Mouse (Mus musculus): ENCODE data around the gene Arl4a. TPM values are rescaled to one million over a fixed set of nuclear protein-coding genes. Genes with fewer than 3 reads are reported as not detected.
A peak's percentile ranks its signal among the peaks of the same experiment; 100 is the strongest.

Gene Arl4a
- polyA plus RNA-seq, 2 experiments: 39.5 to 91.3 TPM

GRCm38 (mm10) chr12:40023014-40023642 is 14.7 kb downstream of the Arl4a start:
- no peaks in the 10 kb centered on the region for H3K9me3 ChIP-seq (ENCODE audit: control insufficient read depth, low read length)
- no peaks in the 10 kb centered on the region for H3K36me3 ChIP-seq (replicated peaks; ENCODE audit: control insufficient read depth, insufficient read depth, low read depth)
- peak; percentile 59 for TF ChIP-seq EP300 (IDR thresholded peaks at IDR 0.05; ENCODE audit: low read depth)
- TF ChIP-seq CTCF (IDR thresholded peaks at IDR 0.05; ENCODE audit: low read depth): no peak
- no peak overlapping the region for H3K4me2 ChIP-seq (ENCODE audit: low read depth)
- DNase-seq (ENCODE audit: low read depth in 3 of 3, low spot score in 3 of 3) (no peak), ATAC-seq (ENCODE audit: insufficient read depth) (no peak)
- WGBS (ENCODE audit: insufficient replicate concordance): 38% methylated on average over 3 of the region's 3 CpGs
- H3K4me1 ChIP-seq (replicated peaks; ENCODE audit: control insufficient read depth in 2 of 2, insufficient read depth in 2 of 2, low read length in 1 of 2): peaks cover 25 to 28% of the 10 kb centered on the region in 2 experiments
- H3K27ac ChIP-seq: no peak overlapping the region
- no peaks in the 10 kb centered on the region for H3K27me3 ChIP-seq (ENCODE audit: control insufficient read depth, insufficient read depth, low read length)
- no peak overlapping the region for H3K4me3 ChIP-seq (ENCODE audit: insufficient read depth in 1 of 2, low read depth in 2 of 2, low read length in 2 of 2)
- no peak overlapping the region for H3K9ac ChIP-seq (replicated peaks)

DNA sequence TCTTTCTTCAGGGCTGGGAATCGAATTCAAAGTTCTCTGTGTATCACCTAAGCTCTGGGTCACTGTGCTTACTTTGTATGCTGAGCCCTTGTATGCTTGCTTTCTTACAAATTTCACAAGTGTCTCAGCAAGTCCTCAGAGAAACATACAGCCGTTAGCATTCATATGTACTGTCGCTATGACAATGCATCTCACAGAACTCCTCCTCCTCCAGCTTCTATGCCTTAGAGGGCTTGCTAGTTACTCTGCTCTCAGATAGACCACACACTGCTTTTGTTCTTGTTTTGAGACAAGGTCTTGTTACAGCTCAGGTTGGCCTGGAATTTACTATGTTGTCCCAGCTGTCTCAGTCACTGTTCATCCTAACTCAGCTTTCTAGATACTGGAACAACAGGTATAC is 15.5 kb downstream of the Arl4a start:
- H3K9ac ChIP-seq (replicated peaks): no peak overlapping the region
- 57% methylated on average over 3 of the region's 3 CpGs for WGBS (ENCODE audit: insufficient replicate concordance)
- no peak overlapping the region for H3K27ac ChIP-seq
- ATAC-seq (ENCODE audit: insufficient read depth) (no peak), DNase-seq (ENCODE audit: low read depth in 3 of 3, low spot score in 3 of 3) (no peak)
- TF ChIP-seq EP300 (IDR thresholded peaks at IDR 0.05; ENCODE audit: low read depth): no peak
- TF ChIP-seq CTCF (IDR thresholded peaks at IDR 0.05; ENCODE audit: low read depth): no peak
- H3K9me3 ChIP-seq (ENCODE audit: control insufficient read depth, low read length): no peaks in the 10 kb centered on the region
- no peak overlapping the region for H3K4me2 ChIP-seq (ENCODE audit: low read depth)
- no peaks in the 10 kb centered on the region for H3K27me3 ChIP-seq (ENCODE audit: control insufficient read depth, insufficient read depth, low read length)
- H3K4me1 ChIP-seq (replicated peaks; ENCODE audit: control insufficient read depth in 2 of 2, insufficient read depth in 2 of 2, low read length in 1 of 2): peaks cover 21 to 24% of the 10 kb centered on the region in 2 experiments
- H3K4me3 ChIP-seq (ENCODE audit: insufficient read depth in 1 of 2, low read depth in 2 of 2, low read length in 2 of 2): no peak overlapping the region
- H3K36me3 ChIP-seq (replicated peaks; ENCODE audit: control insufficient read depth, insufficient read depth, low read depth): no peaks in the 10 kb centered on the region

DNA sequence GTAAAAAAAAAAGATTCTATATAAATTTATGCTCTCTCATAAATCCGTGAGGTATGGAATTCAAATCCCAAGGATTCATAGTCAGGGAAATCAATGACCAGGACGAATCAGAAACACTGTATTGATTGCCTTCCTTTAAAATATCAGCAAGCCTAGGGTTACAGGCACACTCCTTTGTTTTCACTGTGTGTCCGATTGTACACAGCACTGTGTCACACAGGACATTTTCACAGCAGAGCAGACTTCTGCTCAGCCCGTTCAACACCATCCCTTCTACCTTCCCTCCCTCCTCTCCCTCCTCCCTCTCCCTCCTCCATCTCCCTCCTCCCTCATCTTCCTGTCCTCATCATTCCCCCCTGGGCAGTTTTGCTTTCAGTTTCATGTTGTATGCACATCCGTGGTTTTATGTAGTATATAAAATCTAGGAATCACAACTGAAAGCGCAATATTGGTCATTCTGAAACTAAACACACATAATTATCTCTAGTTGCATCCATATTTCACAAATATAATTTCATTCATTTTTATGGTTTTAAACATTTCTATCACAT is 19.8 kb downstream of the Arl4a start:
- Histone ChIP-seq H3K4me2 (ENCODE audit: low read depth) (0 out of 2 replicates have a peak overlapping the region, but pooled peaks have one; percentile 8), H3K36me3 (replicated peaks; ENCODE audit: control insufficient read depth, insufficient read depth, low read depth) (no peaks in the 10 kb centered on the region), H3K9me3 (ENCODE audit: control insufficient read depth, low read length) (no peaks in the 10 kb centered on the region), H3K27ac (no peak overlapping the region), H3K4me1 (replicated peaks; ENCODE audit: control insufficient read depth in 2 of 2, insufficient read depth in 2 of 2, low read length in 1 of 2) (peaks cover 16 to 17% of the 10 kb centered on the region in 2 experiments), H3K4me3 (ENCODE audit: insufficient read depth in 1 of 2, low read depth in 2 of 2, low read length in 2 of 2) (no peak overlapping the region), H3K27me3 (ENCODE audit: control insufficient read depth, insufficient read depth, low read length) (no peaks in the 10 kb centered on the region), H3K9ac (replicated peaks) (no peak overlapping the region)
- 56% methylated on average over 6 of the region's 6 CpGs for WGBS (ENCODE audit: insufficient replicate concordance)
- TF ChIP-seq CTCF (IDR thresholded peaks at IDR 0.05; ENCODE audit: low read depth) (no peak), EP300 (IDR thresholded peaks at IDR 0.05; ENCODE audit: low read depth) (no peak)
- DNase-seq (ENCODE audit: low read depth in 3 of 3, low spot score in 3 of 3) (no peak), ATAC-seq (ENCODE audit: insufficient read depth) (no peak)

DNA sequence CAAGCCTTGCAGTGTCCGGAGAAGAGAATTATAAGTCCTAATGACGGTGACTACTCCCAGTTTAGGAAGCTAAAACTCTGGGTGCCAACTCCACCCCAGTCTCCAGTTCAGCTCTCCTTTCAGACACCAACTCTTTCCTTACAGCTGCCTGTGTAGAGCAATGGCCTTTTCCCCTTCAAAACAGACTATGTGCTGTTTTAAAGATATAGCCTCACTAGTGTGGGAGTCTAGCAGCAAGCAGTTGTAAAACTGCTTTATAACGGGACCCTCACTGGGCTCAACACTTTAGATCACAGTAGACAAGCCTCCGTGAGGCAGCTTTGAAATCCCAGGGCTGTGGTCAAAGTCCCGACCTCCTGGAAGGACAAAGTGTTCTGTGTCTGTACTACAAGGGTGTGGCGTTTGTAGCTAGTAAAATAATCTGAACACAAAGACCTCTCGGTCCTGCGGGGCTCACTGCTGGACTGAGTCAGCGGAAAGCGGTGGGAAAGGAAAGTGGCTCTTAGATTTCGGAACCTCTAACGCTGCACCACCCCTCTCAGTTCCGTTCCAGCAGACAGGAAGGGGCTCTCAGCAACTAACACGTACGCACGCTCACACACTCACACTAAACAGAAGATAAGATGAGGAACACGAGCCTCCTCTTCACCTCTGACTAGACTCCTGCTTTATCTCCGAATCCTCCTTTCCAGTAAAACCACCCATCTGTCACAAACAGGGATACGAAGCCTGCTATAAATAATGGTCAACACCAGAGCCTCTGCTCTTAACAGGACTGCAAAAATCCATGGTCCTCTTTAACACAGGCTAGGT is 21.0 kb downstream of the Arl4a start:
- peaks cover 10 to 11% of the 10 kb centered on the region in 2 experiments for H3K4me1 ChIP-seq (replicated peaks; ENCODE audit: control insufficient read depth in 2 of 2, insufficient read depth in 2 of 2, low read length in 1 of 2)
- peak overlapping the region; percentile 75 for H3K4me2 ChIP-seq (ENCODE audit: low read depth)

DNA sequence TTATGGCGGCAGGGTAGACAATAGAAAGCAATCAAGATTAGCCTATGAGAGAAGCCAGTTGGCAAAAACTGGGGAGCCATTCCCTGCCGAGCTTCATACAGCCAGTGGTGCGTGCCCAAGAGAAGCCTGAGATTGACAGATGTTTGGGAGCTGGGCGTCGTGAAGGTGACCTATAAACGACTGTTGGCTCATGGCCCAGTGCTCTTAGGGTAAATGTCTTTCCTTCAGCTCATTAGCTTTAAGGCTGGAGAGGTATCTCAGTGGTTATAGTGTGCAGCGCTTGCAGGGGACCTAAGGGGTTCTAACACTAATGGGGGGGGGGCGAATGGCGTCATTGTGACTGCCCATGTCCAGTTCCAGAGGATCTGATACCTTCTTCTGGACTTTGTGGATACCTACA is 21.8 kb downstream of the Arl4a start:
- no peak for TF ChIP-seq CTCF (IDR thresholded peaks at IDR 0.05; ENCODE audit: low read depth)
- TF ChIP-seq EP300 (IDR thresholded peaks at IDR 0.05; ENCODE audit: low read depth): no peak
- WGBS (ENCODE audit: insufficient replicate concordance): 73% methylated on average over 9 of the region's 9 CpGs
- Histone ChIP-seq H3K9ac (replicated peaks) (no peak overlapping the region), H3K4me1 (replicated peaks; ENCODE audit: control insufficient read depth in 2 of 2, insufficient read depth in 2 of 2, low read length in 1 of 2) (peaks cover 10 to 11% of the 10 kb centered on the region in 2 experiments), H3K4me2 (ENCODE audit: low read depth) (no peak overlapping the region), H3K4me3 (ENCODE audit: insufficient read depth in 1 of 2, low read depth in 2 of 2, low read length in 2 of 2) (no peak overlapping the region), H3K36me3 (replicated peaks; ENCODE audit: control insufficient read depth, insufficient read depth, low read depth) (no peaks in the 10 kb centered on the region), H3K27me3 (ENCODE audit: control insufficient read depth, insufficient read depth, low read length) (no peaks in the 10 kb centered on the region), H3K27ac (no peak overlapping the region), H3K9me3 (ENCODE audit: control insufficient read depth, low read length) (no peaks in the 10 kb centered on the region)
- no peak for ATAC-seq (ENCODE audit: insufficient read depth)
- DNase-seq (ENCODE audit: low read depth in 3 of 3, low spot score in 3 of 3): no peak

More for the DNA sequence above, 21.0 kb downstream of the Arl4a start:
- Histone ChIP-seq H3K4me3 (ENCODE audit: insufficient read depth in 1 of 2, low read depth in 2 of 2, low read length in 2 of 2) (peak overlapping the region; percentile 51), H3K9ac (replicated peaks) (peak overlapping the region; percentile 66), H3K36me3 (replicated peaks; ENCODE audit: control insufficient read depth, insufficient read depth, low read depth) (no peaks in the 10 kb centered on the region), H3K27ac (peak overlapping the region; percentile 38), H3K9me3 (ENCODE audit: control insufficient read depth, low read length) (no peaks in the 10 kb centered on the region), H3K27me3 (ENCODE audit: control insufficient read depth, insufficient read depth, low read length) (no peaks in the 10 kb centered on the region)
- TF ChIP-seq EP300 (IDR thresholded peaks at IDR 0.05; ENCODE audit: low read depth) (peak; percentile 54; the same call in 1 of the 2 replicates), CTCF (IDR thresholded peaks at IDR 0.05; ENCODE audit: low read depth) (no peak)
- WGBS (ENCODE audit: insufficient replicate concordance): 8% methylated on average over 19 of the region's 19 CpGs
- ATAC-seq (ENCODE audit: insufficient read depth): peak; percentile 84
- DNase-seq (ENCODE audit: low read depth in 3 of 3, low spot score in 3 of 3): peak in 2 of 3 experiments; percentile 36 to 56

Data from liver, embryonic 14.5 days (tissue).